ENCODE assay signal across 32 mouse cellular contexts in genomic region chr3:83010291-83010690, GRCm38 (mm10). TPM values are rescaled to one million over a fixed set of nuclear protein-coding genes. Genes with fewer than 3 reads are reported as not detected.
DNase-seq lines count a peak whose midpoint lies in the region; ATAC-seq lines count a peak whose summit lies in the region.
"Had no signal": no experiment of that assay in that cellular context is flagged by ENCODE, and none has a peak within 500 bp of the region (broad histone marks: within the 10 kb centered on the region; RNA-seq: fewer than 3 reads in every experiment).

No protein-coding gene starts in this region.

- no peak overlapping the region for H3K27ac ChIP-seq in intestine, embryonic 14.5 days (ENCODE audit: low read depth)
- H3K27ac ChIP-seq in intestine, embryonic 15.5 days: no peak overlapping the region
- no peak overlapping the region for H3K27ac ChIP-seq in liver, embryonic 15.5 days (replicated peaks)
- no peak overlapping the region for H3K27ac ChIP-seq in forebrain, embryonic 13.5 days
- H3K27ac ChIP-seq: embryonic facial prominence, embryonic 12.5 days; heart, adult 2 months; hindbrain, embryonic 10.5 days; hindbrain, embryonic 15.5 days; left cerebral cortex, adult 2 months; limb, embryonic 12.5 days; macrophage; stomach, embryonic 15.5 days had no signal

- 75% methylated on average over 11 of the region's 11 CpGs for WGBS in intestine, embryonic 14.5 days
- 70% methylated on average over 11 of the region's 11 CpGs for WGBS in intestine, embryonic 15.5 days
- WGBS in liver, embryonic 15.5 days (ENCODE audit: insufficient replicate concordance): 42% methylated on average over 11 of the region's 11 CpGs
- WGBS in forebrain, embryonic 13.5 days: 83% methylated on average over 11 of the region's 11 CpGs

- ATAC-seq in intestine, embryonic 14.5 days (replicated peaks; ENCODE audit: low FRiP score, low TSS enrichment, low read depth): no peak
- ATAC-seq in intestine, embryonic 15.5 days: no peak
- no peak for ATAC-seq in liver, embryonic 15.5 days (ENCODE audit: insufficient read depth)
- ATAC-seq in forebrain, embryonic 13.5 days: no peak
- ATAC-seq: forebrain, postnatal 0 days; inflammation-experienced regulatory T-cells, adult 6 months; Patski had no signal

- no peak overlapping the region for H3K4me2 ChIP-seq in intestine, embryonic 14.5 days (ENCODE audit: low read length)
- no peak overlapping the region for H3K4me2 ChIP-seq in intestine, embryonic 15.5 days (replicated peaks)
- peak overlapping the region; percentile 42 for H3K4me2 ChIP-seq in liver, embryonic 15.5 days
- no peak overlapping the region for H3K4me2 ChIP-seq in forebrain, embryonic 13.5 days
- H3K4me2 ChIP-seq: embryonic facial prominence, embryonic 12.5 days; hindbrain, embryonic 15.5 days; limb, embryonic 12.5 days; stomach, embryonic 15.5 days had no signal

- no peaks in the 10 kb centered on the region for H3K27me3 ChIP-seq in intestine, embryonic 14.5 days (replicated peaks; ENCODE audit: control insufficient read depth, insufficient read depth, low read length)
- H3K27me3 ChIP-seq in intestine, embryonic 15.5 days (replicated peaks): no peaks in the 10 kb centered on the region
- no peaks in the 10 kb centered on the region for H3K27me3 ChIP-seq in liver, embryonic 15.5 days
- no peaks in the 10 kb centered on the region for H3K27me3 ChIP-seq in forebrain, embryonic 13.5 days
- H3K27me3 ChIP-seq: embryonic facial prominence, embryonic 12.5 days; hindbrain, embryonic 15.5 days; limb, embryonic 12.5 days; stomach, embryonic 15.5 days had no signal

- H3K4me1 ChIP-seq in intestine, embryonic 14.5 days (replicated peaks; ENCODE audit: control insufficient read depth, insufficient read depth, low read length): no peaks in the 10 kb centered on the region
- no peaks in the 10 kb centered on the region for H3K4me1 ChIP-seq in intestine, embryonic 15.5 days (replicated peaks)
- H3K4me1 ChIP-seq in liver, embryonic 15.5 days (replicated peaks): no peaks in the 10 kb centered on the region
- H3K4me1 ChIP-seq in forebrain, embryonic 13.5 days: no peaks in the 10 kb centered on the region
- H3K4me1 ChIP-seq: embryonic facial prominence, embryonic 12.5 days; hindbrain, embryonic 10.5 days; hindbrain, embryonic 15.5 days; limb, embryonic 12.5 days; stomach, embryonic 15.5 days had no signal

- DNase-seq in intestine, embryonic 14.5 days (ENCODE audit: low spot score): peak; percentile 27
- peak; percentile 48 to 60 for DNase-seq in kidney, adult 8-10 months
- no peak for DNase-seq in kidney, postnatal 4 days
- DNase-seq in kidney, postnatal 36 days: peak; percentile 47 to 66
- DNase-seq in thymus, postnatal 4 days: no peak
- DNase-seq: adrenal gland, postnatal 10 days; cerebellum, adult 9-11 months; embryo, embryonic 11 days; forebrain, postnatal 0 days; heart, adult 2 months; heart, postnatal 14 days; lung, adult 2 months; lung, postnatal 10 days; midbrain, embryonic 14.5 days; right cerebral cortex, postnatal 25 days; thymus, postnatal 14 days had no signal

- H3K9me3 ChIP-seq in intestine, embryonic 14.5 days (ENCODE audit: control insufficient read depth, low read length): no peaks in the 10 kb centered on the region
- H3K9me3 ChIP-seq in intestine, embryonic 15.5 days: no peaks in the 10 kb centered on the region
- no peaks in the 10 kb centered on the region for H3K9me3 ChIP-seq in liver, embryonic 15.5 days (replicated peaks)
- H3K9me3 ChIP-seq in forebrain, embryonic 13.5 days (replicated peaks): no peaks in the 10 kb centered on the region
- H3K9me3 ChIP-seq: embryonic facial prominence, embryonic 12.5 days; G1E; hindbrain, embryonic 10.5 days; hindbrain, embryonic 15.5 days; limb, embryonic 12.5 days; stomach, embryonic 15.5 days had no signal

- H3K36me3 ChIP-seq in intestine, embryonic 14.5 days (ENCODE audit: control insufficient read depth, insufficient read depth, low read length): no peaks in the 10 kb centered on the region
- H3K36me3 ChIP-seq in intestine, embryonic 15.5 days: no peaks in the 10 kb centered on the region
- H3K36me3 ChIP-seq in liver, embryonic 15.5 days (replicated peaks): no peaks in the 10 kb centered on the region
- no peaks in the 10 kb centered on the region for H3K36me3 ChIP-seq in forebrain, embryonic 13.5 days (ENCODE audit: poor library complexity, severe bottlenecking)
- H3K36me3 ChIP-seq: embryonic facial prominence, embryonic 12.5 days; G1E; hindbrain, embryonic 10.5 days; hindbrain, embryonic 15.5 days; limb, embryonic 12.5 days; stomach, embryonic 15.5 days had no signal

- no peak overlapping the region for H3K4me3 ChIP-seq in intestine, embryonic 14.5 days (ENCODE audit: low read depth, low read length)
- H3K4me3 ChIP-seq in intestine, embryonic 15.5 days (replicated peaks): no peak overlapping the region
- peak overlapping the region; percentile 32 for H3K4me3 ChIP-seq in liver, embryonic 15.5 days (replicated peaks)
- no peak overlapping the region for H3K4me3 ChIP-seq in forebrain, embryonic 13.5 days
- H3K4me3 ChIP-seq: embryonic facial prominence, embryonic 12.5 days; heart, adult 2 months; hindbrain, embryonic 10.5 days; hindbrain, embryonic 15.5 days; left cerebral cortex, adult 2 months; limb, embryonic 12.5 days; stomach, embryonic 15.5 days had no signal

- no peak overlapping the region for H3K9ac ChIP-seq in intestine, embryonic 14.5 days (ENCODE audit: low read length)
- no peak overlapping the region for H3K9ac ChIP-seq in intestine, embryonic 15.5 days
- no peak overlapping the region for H3K9ac ChIP-seq in liver, embryonic 15.5 days
- H3K9ac ChIP-seq in forebrain, embryonic 13.5 days: no peak overlapping the region
- H3K9ac ChIP-seq: embryonic facial prominence, embryonic 12.5 days; forebrain, postnatal 0 days; hindbrain, embryonic 15.5 days; limb, embryonic 12.5 days; stomach, embryonic 15.5 days had no signal

RNA-seq across cellular contexts. Expression of gene Fgg, which starts 2.8 kb away (rescaled TPM):
- not detected in 2 replicates for polyA plus RNA-seq in intestine, embryonic 14.5 days (2014; fragmentation: Nextera tagmentation; extraction: Ambion mirVana)
- 6.4 and 10.7 TPM in 2 replicates for polyA plus RNA-seq in intestine, embryonic 15.5 days (2015; fragmentation: Nextera tagmentation; extraction: Ambion mirVana)
- 827 and 988 TPM in 2 replicates for polyA plus RNA-seq in liver, embryonic 15.5 days (2015; fragmentation: Nextera tagmentation; extraction: Ambion mirVana)
- 3.2 TPM in 1 of 2 replicates, not detected in the other for polyA plus RNA-seq in forebrain, embryonic 13.5 days (2015; fragmentation: Nextera tagmentation; extraction: Ambion mirVana)
- polyA plus RNA-seq: forebrain, embryonic 11.5 days; forebrain, postnatal 0 days; G1E; heart, embryonic 14.5 days; hindbrain, embryonic 10.5 days; inflammation-experienced regulatory T-cells, adult 6 months; limb, embryonic 12.5 days; macrophage; midbrain, embryonic 14.5 days; Patski had no signal

RNA-seq across cellular contexts. Expression of gene Fga, which starts 15.6 kb away (rescaled TPM):
- 0.11 and 0.24 TPM in 2 replicates for polyA plus RNA-seq in intestine, embryonic 14.5 days (2014; fragmentation: Nextera tagmentation; extraction: Ambion mirVana)
- 8.1 and 13.6 TPM in 2 replicates for polyA plus RNA-seq in intestine, embryonic 15.5 days (2015; fragmentation: Nextera tagmentation; extraction: Ambion mirVana)
- 921 and 1,132 TPM in 2 replicates for polyA plus RNA-seq in liver, embryonic 15.5 days (2015; fragmentation: Nextera tagmentation; extraction: Ambion mirVana)
- 1.00 TPM in 1 of 2 replicates, not detected in the other for polyA plus RNA-seq in forebrain, embryonic 13.5 days (2015; fragmentation: Nextera tagmentation; extraction: Ambion mirVana)
- polyA plus RNA-seq: forebrain, embryonic 11.5 days; G1E; heart, adult 2 months; heart, embryonic 14.5 days; hindbrain, embryonic 10.5 days; inflammation-experienced regulatory T-cells, adult 6 months; macrophage; neural tube, embryonic 11.5 days; Patski had no signal

RNA-seq across cellular contexts. Expression of gene Fgb, which starts 39.4 kb away (rescaled TPM):
- 1.2 TPM in 2 replicates for polyA plus RNA-seq in intestine, embryonic 14.5 days (2014; fragmentation: Nextera tagmentation; extraction: Ambion mirVana)
- 7.0 and 9.4 TPM in 2 replicates for polyA plus RNA-seq in intestine, embryonic 15.5 days (2015; fragmentation: Nextera tagmentation; extraction: Ambion mirVana)
- polyA plus RNA-seq in liver, embryonic 15.5 days (2015; fragmentation: Nextera tagmentation; extraction: Ambion mirVana): 533 and 675 TPM in 2 replicates
- 0.37 TPM in 1 of 2 replicates, not detected in the other for polyA plus RNA-seq in forebrain, embryonic 13.5 days (2015; fragmentation: Nextera tagmentation; extraction: Ambion mirVana)
- polyA plus RNA-seq: forebrain, embryonic 11.5 days; forebrain, postnatal 0 days; G1E; heart, adult 2 months; hindbrain, embryonic 10.5 days; inflammation-experienced regulatory T-cells, adult 6 months; macrophage; midbrain, embryonic 14.5 days; Patski had no signal

RNA-seq across cellular contexts. Expression of gene Plrg1, which starts 45.0 kb away (rescaled TPM):
- 97.8 and 109 TPM in 2 replicates for polyA plus RNA-seq in intestine, embryonic 14.5 days (2014; fragmentation: Nextera tagmentation; extraction: Ambion mirVana)
- polyA plus RNA-seq in intestine, embryonic 15.5 days (2015; fragmentation: Nextera tagmentation; extraction: Ambion mirVana): 87.4 and 88.3 TPM in 2 replicates
- polyA plus RNA-seq in liver, embryonic 15.5 days (2015; fragmentation: Nextera tagmentation; extraction: Ambion mirVana): 41.9 and 46.0 TPM in 2 replicates
- polyA plus RNA-seq in forebrain, embryonic 13.5 days (2015; fragmentation: Nextera tagmentation; extraction: Ambion mirVana): 121 and 123 TPM in 2 replicates

Comparison
In these comparisons a context has a peak if more than half of its experiments do, and no peak if none do; other contexts are left out.
1. DNase-seq: peak in intestine, embryonic 14.5 days (single experiment), kidney, adult 8-10 months (2 of 2) and kidney, postnatal 36 days (2 of 2); none in kidney, postnatal 4 days (0 of 2) and thymus, postnatal 4 days (single experiment).
2. RNA of gene Fgg, which starts 2.8 kb away (polyA plus RNA-seq): 827 to 988 TPM in liver, embryonic 15.5 days; 6.4 to 10.7 TPM in intestine, embryonic 15.5 days, not detected in intestine, embryonic 14.5 days and 3.2 TPM in forebrain, embryonic 13.5 days; every median in the first group is over 10 times any median in the second.
3. RNA of gene Fga, which starts 15.6 kb away (polyA plus RNA-seq): 921 to 1,132 TPM in liver, embryonic 15.5 days; 8.1 to 13.6 TPM in intestine, embryonic 15.5 days, 0.11 to 0.24 TPM in intestine, embryonic 14.5 days and 1.00 TPM in forebrain, embryonic 13.5 days; every median in the first group is over 10 times any median in the second.
4. RNA of gene Fgb, which starts 39.4 kb away (polyA plus RNA-seq): 533 to 675 TPM in liver, embryonic 15.5 days; 7.0 to 9.4 TPM in intestine, embryonic 15.5 days, 1.2 TPM in intestine, embryonic 14.5 days and 0.37 TPM in forebrain, embryonic 13.5 days; every median in the first group is over 10 times any median in the second.